Mouse (Mus musculus) MEL (cell line): ENCODE results near the gene Gm28635.
A peak's percentile ranks its signal among the peaks of the same experiment; 100 is the strongest.

Experiments used
- CTCF ChIP-seq, 3 experiments: IDR thresholded peaks in 2 of 3; conservative IDR thresholded peaks in 1 of 3; 2 replicates each; pipeline ENCODE4 v1.5.1; 2011 to 2012; ENCODE audit warnings: low read length in 3 of 3, low read depth in 2 of 3, mild to moderate bottlenecking in 2 of 3, improper control_type of control experiment in 1 of 3, inconsistent platforms in 1 of 3, mixed read lengths in 1 of 3, moderate library complexity in 1 of 3; ENCODE audit not compliant: control insufficient read depth in 1 of 3, insufficient read depth in 1 of 3, poor library complexity in 1 of 3, severe bottlenecking in 1 of 3
- EP300 ChIP-seq, 2 experiments: IDR thresholded peaks; 2 replicates each; pipeline ENCODE4 v1.6.1; 2011; ENCODE audit warnings: improper control_type of control experiment in 2 of 2, low read length in 2 of 2, low read depth in 1 of 2, mild to moderate bottlenecking in 1 of 2
- MEF2A ChIP-seq: IDR thresholded peaks from 2 replicates; pipeline ENCODE4 v1.6.1; 2014; ENCODE audit warnings: low read depth, mild to moderate bottlenecking, inconsistent platforms, low read length, improper control_type of control experiment; ENCODE audit not compliant: poor library complexity, insufficient replicate concordance, severe bottlenecking; ENCODE audit errors: extremely low read depth
- POLR2A ChIP-seq, 2 experiments: IDR thresholded peaks; 2 replicates each; pipeline ENCODE4 v1.6.1; 2011 to 2012; ENCODE audit warnings: low read length in 2 of 2, mild to moderate bottlenecking in 2 of 2, control low read depth in 1 of 2, improper control_type of control experiment in 1 of 2, low read depth in 1 of 2, moderate library complexity in 1 of 2; ENCODE audit not compliant: control insufficient read depth in 1 of 2, insufficient read depth in 1 of 2, poor library complexity in 1 of 2
- RCOR1 ChIP-seq: IDR thresholded peaks from 2 replicates; pipeline ENCODE4 v1.6.1; 2012; ENCODE audit warnings: low read depth, mild to moderate bottlenecking, inconsistent platforms, low read length, improper control_type of control experiment
- TBP ChIP-seq: IDR thresholded peaks from 2 replicates; pipeline ENCODE4 v1.8.0; 2011; ENCODE audit warnings: low read depth, low read length, improper control_type of control experiment
- USF1 ChIP-seq: IDR thresholded peaks from 2 replicates; pipeline ENCODE4 v1.6.1; 2014; ENCODE audit warnings: low read depth, mild to moderate bottlenecking, inconsistent platforms, low read length, improper control_type of control experiment, moderate library complexity
- USF2 ChIP-seq, 2 experiments: IDR thresholded peaks; 2 replicates each; pipeline ENCODE4 v1.6.1; 2011 to 2012; ENCODE audit warnings: improper control_type of control experiment in 2 of 2, low read length in 2 of 2, borderline replicate concordance in 1 of 2, inconsistent platforms in 1 of 2, low read depth in 1 of 2, mild to moderate bottlenecking in 1 of 2; ENCODE audit not compliant: insufficient read depth in 1 of 2
- ZKSCAN1 ChIP-seq: IDR thresholded peaks from 2 replicates; pipeline ENCODE4 v1.6.1; 2012; ENCODE audit warnings: low read depth, mild to moderate bottlenecking, inconsistent platforms, low read length, improper control_type of control experiment, moderate library complexity
- ZNF384 ChIP-seq: IDR thresholded peaks from 2 replicates; pipeline ENCODE4 v1.6.1; 2012; ENCODE audit warnings: low read depth, mild to moderate bottlenecking, inconsistent platforms, low read length, improper control_type of control experiment

- TF ChIP-seq EP300 (IDR thresholded peaks at IDR 0.05; ENCODE audit: low read depth in 1 of 2, low read length in 2 of 2), result peak in 1 of 2 experiments; percentile 31; a peak in 1 of 4 replicates
- TF ChIP-seq CTCF (IDR thresholded peaks at IDR 0.05 in 2 of 3, conservative IDR thresholded peaks at IDR 0.05 in 1 of 3; ENCODE audit: control insufficient read depth in 1 of 3, insufficient read depth in 1 of 3, low read depth in 2 of 3, low read length in 3 of 3, poor library complexity in 1 of 3, severe bottlenecking in 1 of 3), result no peak
- no peak for TF ChIP-seq RCOR1
- no peak for TF ChIP-seq ZNF384
- no peak for TF ChIP-seq USF1
- no peak for TF ChIP-seq POLR2A (IDR thresholded peaks at IDR 0.05; ENCODE audit: control insufficient read depth in 1 of 2, insufficient read depth in 1 of 2, low read depth in 1 of 2, low read length in 2 of 2, poor library complexity in 1 of 2)
- TF ChIP-seq USF2 (IDR thresholded peaks at IDR 0.05; ENCODE audit: borderline replicate concordance in 1 of 2, insufficient read depth in 1 of 2, low read depth in 1 of 2, low read length in 2 of 2), result no peak
- TF ChIP-seq MEF2A, result no peak
- TF ChIP-seq ZKSCAN1, result no peak
- TF ChIP-seq TBP, result no peak
Measured at GRCm38 (mm10) chr2:84721182-84721581, 43.3 kb upstream of the Gm28635 start.
